Mouse (Mus musculus) cerebellum, adult 9-11 months (tissue): ENCODE data around the gene Zfand3.

ENCODE experiments used
- DNase-seq: peaks from one replicate; pipeline ENCODE4 v3.0.0; 2022

The Zfand3 gene

DNA sequence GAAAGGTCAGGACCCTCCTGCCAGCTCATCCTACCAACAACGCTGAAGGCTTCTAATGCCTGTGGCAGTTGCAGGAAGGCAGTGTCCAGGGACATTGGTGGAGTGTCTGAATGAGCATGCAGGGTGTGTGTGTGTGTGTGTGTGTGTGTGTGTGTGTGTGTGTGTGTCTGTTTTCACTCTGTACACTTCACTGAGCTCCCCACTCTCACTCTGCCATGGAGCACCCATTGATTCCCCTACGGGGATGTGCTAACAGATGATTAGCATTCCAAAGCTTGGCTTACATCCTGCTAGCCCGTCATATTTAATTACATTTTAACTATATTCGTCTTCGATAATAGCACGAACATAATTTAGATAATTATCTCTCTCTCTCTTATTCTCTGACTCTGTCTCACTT, 232.1 kb downstream of the Zfand3 start:
- DNase-seq, result no peak

DNA sequence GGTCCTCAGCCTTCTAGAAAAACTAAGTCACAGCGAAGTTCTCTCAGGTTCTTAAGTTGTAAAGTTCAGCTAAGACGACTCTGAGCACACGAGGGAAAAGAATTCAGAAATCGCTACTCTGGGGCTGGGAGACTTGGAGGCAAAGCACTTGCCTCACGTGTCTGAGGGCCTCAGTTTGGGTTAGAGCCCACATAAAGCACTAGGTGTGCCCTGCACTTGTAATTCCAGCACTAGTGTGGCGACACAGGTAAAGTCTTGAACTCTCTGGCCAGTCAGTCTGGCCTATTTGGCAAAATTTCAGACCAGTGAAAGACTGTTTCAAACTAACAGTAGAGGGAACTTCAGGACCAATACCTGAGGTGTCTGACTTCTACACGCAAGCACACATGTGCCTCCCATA, 233.1 kb downstream of the Zfand3 start:
- no peak for DNase-seq

DNA sequence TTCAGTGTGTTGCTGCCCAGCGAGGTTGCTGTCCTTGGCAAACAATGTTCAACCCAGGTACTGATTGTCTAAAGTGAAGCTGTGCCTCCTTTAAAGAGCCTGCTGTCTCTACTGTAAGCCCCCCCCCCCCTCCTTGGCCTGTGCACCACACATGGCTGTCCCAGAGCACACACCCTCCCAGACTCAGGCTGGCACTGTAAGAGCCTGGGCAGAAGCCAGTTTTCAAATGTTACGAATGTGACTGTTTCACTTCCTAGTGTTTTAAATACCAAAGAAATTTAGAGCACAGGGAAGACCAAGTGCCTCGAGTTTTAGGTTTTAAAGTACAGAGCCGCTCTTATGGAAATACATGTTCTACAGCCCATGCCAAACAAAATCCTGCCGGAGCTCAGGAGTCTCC, 234.9 kb downstream of the Zfand3 start:
- DNase-seq, result no peak

DNA sequence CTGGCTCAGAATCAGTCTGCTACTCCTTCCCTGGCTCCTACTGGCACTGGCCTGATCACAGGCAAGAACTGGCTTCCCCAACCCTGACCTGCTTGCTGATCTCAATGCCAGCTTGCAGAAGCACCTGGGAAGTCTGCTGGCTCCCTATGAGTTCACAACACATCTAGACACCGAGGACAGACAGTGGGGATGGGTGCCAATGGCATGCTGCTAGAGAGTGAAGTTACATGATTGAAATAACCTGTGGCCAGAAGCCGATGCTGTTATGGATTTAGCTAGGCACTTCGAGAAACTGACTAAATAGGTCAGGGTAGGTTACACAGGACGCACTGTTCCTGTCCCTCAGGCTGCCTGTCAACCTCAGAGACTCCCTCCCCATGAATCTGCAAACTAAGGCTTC, 236.1 kb downstream of the Zfand3 start:
- DNase-seq, result peak; percentile 83

DNA sequence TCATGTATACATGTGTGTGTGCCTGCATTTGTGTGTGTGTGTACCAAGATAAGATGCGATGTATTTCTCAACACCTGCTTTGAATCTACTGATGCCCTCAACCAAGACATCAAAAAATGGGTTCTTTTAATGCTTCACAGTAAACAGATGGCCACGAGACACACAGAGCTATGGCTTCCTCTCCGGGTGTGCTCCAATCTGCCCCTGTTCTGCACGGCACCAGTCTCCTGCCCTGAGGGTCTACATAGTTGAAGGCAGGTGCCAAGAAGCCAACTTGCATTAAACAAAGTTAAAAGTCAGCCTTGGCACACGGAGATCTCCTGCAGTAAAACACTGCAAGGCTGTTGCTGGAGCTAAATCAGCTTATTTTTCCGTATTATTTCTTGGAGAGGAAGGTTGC, 236.5 kb downstream of the Zfand3 start:
- peak; percentile 68 for DNase-seq

DNA sequence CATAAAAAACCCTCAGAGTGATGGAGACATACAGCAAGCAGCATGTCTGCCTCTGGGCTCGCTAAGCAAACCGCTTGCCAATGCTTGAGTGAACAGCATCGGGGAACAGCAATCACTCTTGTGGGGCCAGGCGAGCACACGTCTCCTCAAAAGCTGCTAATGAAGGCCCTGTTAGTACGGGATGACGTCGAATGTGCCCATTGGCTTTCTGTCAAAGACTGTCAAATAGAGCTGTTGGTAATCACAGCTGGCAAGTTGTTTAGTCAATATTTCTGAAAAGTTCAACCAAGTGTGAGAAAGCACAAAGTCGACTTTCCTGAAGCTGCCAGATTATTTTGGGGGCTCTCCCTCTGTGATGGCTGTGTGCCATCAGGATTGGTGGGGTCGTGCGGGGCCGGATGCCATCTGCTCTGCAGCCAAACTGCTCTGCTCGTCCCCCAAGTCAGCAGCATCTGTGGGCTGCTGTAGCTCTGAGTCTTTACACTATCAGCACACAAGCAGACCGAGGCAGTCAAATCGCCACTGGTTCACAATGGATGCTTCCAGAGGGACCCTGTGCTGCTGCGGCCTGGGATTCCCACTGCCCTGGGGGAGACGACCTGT, 237.3 kb downstream of the Zfand3 start:
- DNase-seq, result peak; percentile 22

DNA sequence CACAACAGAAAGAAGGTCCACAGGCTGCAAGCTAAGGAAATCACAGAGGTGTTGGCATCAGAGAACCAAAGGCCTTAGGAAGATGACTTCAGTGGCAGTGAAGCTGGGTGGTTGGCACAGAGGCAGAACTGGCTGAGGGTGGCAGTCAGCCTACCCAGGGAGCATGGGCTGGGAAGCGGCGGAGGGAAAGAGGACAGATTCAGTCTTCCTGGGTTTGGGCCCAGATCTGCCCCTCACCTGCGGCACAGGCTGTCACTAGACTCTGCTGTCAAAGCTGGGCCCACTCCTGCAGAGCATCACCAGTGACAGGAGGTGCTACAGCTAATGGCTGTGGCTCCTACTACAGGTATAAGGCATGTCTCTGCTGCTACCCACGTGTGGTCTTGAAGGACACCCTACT, 238.1 kb downstream of the Zfand3 start:
- no peak for DNase-seq

DNA sequence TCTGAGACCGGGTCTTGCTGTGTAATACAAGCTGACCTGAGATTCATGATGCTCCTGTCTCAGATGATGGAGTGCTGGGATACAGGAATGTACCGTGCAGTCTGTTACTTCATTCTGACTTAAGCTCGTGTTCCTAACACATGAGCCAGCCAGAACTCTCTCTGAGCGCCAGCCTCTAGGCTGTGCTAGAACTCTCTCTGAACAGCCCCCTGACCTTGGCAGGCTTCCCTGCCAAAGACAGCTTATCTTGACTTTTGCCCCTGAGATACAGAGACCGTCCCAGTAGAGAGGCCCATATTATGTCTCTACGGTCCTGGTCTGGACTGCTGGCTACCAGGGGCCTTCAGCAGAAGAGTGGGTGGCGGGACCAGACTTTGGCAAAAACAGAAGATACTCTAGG, 239.0 kb downstream of the Zfand3 start:
- no peak for DNase-seq

DNA sequence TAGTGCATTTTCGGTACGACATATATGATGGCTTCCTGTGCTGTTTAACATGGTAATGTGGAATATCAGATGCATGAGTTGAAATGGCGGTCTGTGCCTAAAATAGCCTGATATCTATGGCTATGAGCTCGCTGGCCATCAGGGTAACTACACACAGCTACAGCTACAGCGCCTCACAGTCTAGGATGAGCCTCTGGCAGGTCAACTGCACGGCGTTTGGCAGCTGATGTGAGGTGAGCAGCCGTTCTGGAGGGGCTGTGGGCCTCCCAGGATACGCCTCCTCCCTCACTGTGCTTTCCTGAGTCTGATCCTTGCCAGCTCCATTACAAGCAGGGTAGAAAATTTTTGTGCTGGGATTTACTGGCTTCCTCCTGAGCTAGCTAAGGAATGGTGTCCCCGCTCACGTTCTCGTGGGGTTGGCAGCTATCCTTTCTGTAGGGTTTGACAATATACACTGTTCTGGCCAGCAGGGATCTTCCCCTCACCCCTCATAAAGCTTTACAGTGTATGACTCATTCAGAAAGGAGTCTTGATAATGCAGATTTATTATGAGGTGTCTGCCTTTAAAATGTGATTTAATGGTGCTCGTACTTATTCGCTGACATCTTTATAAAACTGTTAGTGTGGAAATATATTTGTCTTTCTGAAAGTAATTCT, 240.2 kb downstream of the Zfand3 start:
- no peak for DNase-seq

DNA sequence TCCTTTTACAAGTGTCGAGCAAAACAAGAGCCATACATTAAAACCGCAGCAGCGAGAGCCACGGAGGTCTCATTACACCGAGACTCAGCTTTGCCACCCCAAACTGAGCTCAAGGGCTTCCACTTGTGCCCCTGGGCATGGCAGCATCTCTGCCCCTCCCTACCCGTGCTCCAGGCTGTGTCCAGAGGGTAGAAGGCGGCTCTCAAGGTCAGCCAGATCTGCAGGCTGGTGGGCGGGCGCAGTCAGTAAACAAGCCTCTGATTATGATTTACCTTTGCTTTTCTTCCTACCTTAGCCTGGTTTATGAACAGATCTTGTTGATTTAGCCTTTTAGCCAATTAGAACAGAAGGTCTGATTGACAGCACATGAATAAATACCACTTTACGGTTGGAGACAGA, 240.8 kb downstream of the Zfand3 start:
- DNase-seq, result no peak

DNA sequence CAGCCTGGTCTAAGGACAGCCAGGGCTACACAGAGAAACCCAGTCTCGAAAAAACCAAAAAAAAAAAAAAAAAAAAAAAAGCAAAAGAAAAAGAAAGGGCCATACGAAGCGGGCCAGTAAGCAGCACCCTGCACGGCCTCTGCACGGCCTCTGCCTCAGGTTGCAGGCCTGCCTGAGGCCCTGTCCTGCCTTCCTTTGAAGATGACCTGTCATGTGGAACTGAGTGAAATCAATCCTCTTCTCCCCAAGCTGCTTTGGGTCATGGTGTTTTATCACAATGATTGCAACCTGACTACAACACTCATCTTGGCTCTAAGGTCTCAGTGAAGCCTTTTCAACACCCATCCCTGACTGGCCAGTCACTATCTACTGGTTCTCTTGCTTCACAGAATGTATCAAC, 248.5 kb downstream of the Zfand3 start:
- no peak for DNase-seq

DNA sequence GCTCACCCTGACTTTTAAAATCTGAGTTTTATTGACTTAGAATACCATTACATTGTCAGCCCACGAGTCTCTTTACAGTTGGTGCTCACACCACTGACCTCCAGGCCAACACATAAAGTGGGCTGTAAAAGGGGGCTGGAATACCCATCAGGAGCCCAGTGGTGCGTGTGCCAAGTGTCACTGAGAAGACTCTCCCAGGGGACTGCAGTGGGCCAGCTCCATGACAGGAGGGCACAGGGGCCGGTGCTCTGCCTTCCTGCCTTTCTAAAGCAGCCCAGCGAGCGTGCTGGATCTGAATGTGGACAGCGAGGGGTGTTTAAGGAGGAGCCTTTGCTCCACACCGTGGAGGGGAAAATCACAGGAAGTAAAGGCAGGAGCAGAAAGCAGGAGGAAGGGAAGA, 249.4 kb downstream of the Zfand3 start:
- DNase-seq, result no peak

DNA sequence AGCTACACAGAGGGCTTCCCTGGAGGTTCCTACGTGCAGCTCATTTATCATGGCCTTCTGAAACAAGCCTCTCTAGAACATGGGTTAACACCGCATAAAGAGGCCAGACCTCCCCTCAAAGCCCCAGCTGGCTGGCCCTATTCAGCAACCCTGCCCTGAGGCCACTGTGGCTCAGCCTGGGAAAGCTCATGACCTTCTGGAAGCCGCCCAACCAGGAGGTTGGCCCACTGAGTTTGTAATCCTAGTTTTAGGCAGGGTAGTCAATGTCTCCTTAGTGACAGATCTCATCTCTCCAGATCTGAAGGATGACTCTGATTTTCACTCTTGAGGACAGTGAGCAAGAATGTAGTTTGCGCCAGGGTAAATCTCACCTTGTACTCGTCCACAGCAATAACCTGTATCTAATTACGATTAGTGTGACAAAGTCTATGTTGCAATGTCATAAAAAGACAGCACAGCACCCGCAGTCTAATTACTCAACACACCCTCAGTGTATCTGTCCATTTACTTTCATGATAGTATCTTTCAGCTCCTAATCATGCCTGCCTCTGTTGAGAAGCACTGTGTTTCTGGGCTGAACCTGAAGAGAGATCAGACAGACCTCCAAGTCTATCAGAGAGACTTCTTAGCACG, 251.5 kb downstream of the Zfand3 start:
- no peak for DNase-seq

DNA sequence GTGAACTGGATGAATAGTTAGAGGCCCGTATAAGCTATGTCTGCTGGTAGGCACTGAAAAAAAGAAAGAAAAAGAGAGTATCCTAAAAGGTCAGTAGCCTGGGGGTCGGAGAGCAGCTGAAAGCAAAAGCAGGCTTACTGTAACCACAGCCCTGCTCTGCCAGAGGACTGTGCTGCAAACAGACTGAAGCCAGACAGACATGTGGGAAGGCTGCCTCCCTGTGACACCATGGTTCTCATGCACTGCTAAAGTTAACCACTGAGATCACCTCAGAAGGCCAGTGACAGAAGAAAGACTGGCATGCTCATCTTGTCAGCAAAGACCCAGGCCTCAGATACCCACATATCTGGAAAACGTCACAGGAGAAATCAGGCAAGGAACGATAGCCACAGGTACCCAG, 253.9 kb downstream of the Zfand3 start:
- no peak for DNase-seq

DNA sequence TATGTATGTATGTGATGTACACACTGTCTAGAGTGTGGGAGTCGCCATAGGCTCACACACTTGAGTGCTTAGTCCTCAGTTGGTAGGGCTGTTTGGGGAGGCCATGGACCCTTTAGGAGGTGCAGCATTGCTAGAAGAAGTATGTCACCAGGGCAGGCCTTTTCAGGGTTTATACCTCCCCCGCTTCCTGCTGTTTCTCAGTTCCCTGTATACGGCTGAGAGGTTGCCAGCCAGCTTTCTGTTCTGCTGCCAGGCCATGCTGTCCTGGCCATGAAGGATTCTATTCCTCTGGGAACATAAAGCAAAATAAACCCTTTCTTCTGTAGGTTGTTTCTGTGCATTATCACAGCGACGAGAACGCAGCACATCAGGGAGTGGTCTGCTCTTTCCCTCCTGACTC, 255.4 kb downstream of the Zfand3 start:
- DNase-seq, result no peak
